Mouse (Mus musculus) liver, embryonic 14.5 days (tissue): ENCODE data around the gene Dgkh.

Experiments
- CTCF ChIP-seq: IDR thresholded peaks from 2 replicates; pipeline ENCODE4 v1.5.1; 2016; ENCODE audit warnings: antibody characterized with exemption, low read depth, control low read depth
- EP300 ChIP-seq: IDR thresholded peaks from 2 replicates; pipeline ENCODE4 v1.6.1; 2016; ENCODE audit warnings: antibody characterized with exemption, low read depth

DNA sequence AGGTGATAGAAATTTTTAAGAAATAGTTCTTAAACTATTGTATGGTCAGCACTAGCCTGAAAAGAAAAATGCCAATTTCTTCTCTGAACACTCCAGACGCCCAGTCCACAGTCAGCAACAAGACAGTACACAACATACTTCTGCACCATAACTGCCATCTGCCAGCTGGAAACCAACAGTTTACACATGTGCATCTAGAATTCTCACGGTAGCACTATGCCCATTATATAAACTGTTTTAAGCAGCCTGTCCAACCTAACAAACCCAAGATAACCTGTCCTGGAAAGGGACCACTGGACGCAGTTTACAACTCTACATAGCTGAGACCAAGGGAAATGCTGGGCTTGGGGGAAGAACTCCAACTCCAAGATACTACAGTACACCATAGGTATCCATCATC lies 198.9 kb downstream of the Dgkh start:
- no peak for TF ChIP-seq CTCF
- no peak for TF ChIP-seq EP300
